Mouse (Mus musculus): ENCODE measurements at regions not wholly inside any gene's neighbourhood (a gene's known extent, or its start where the extent isn't known, plus 50 kb on each side); places are given as distances from the start of the nearest gene placed in this dataset.

DNA sequence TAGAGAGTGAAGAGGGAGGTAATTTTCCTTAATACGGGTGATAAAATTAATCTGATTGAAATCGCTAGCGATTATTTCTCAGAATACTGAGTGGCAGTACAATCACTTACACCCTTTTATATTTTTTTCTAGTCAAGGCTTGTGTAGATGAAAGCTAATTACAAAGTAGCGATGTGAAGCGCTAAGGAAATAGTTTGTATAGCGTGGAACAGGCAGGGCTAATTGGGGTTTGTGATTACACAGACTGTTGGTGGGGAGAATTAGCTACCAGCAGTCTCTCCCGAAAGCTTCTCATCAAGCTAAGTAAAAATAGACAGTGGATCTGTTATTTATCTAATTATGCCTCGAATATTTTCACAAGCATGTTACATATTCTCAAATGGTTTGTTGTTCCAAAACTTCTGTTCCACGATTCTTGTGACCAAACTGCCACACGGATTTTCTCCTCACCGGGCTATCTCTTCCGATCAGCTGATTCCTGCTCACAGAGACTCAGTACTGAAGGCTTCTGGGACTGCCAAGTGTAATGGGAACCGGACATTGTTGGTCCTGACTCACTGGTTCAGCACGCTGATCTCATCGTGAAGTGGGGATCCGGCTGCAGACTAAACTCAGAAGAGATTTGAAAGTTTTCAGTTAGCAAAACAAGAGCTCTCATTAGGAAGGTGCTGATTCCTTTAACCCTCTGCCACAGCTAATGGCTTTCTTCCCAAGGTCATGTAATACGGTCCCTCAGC, 162.5 kb downstream of the Tmem182 start:
- no peak for DNase-seq (ENCODE audit: low read depth, low spot score)
- Histone ChIP-seq H3K79me2 (ENCODE audit: control insufficient read depth, insufficient read depth, low read length, poor library complexity) (no peaks in the 10 kb centered on the region), H3K27ac (ENCODE audit: control insufficient read depth, low read depth, low read length) (no peak overlapping the region), H3K36me3 (ENCODE audit: control insufficient read depth in 1 of 2, insufficient read depth in 2 of 2, low read length in 2 of 2) (no peaks in the 10 kb centered on the region), H3K9ac (ENCODE audit: control insufficient read depth, low read depth, low read length, poor library complexity, severe bottlenecking) (no peak overlapping the region), H3K27me3 (ENCODE audit: control insufficient read depth in 1 of 2, insufficient read depth in 2 of 2, low read length in 2 of 2) (no peaks in the 10 kb centered on the region), H3K4me3 (ENCODE audit: control insufficient read depth in 1 of 2, insufficient read depth in 1 of 2, low read depth in 2 of 2, low read length in 2 of 2) (no peak overlapping the region), H3K4me1 (ENCODE audit: control insufficient read depth in 1 of 2, insufficient read depth in 2 of 2, low read length in 2 of 2) (no peaks in the 10 kb centered on the region), H3K9me3 (replicated peaks; ENCODE audit: insufficient read depth, low read length) (no peaks in the 10 kb centered on the region)
- no peak for TF ChIP-seq CHD2 (IDR thresholded peaks at IDR 0.05; ENCODE audit: low read length)
- TF ChIP-seq ZNF384 (IDR thresholded peaks at IDR 0.05; ENCODE audit: low read depth, low read length), result no peak
- no peak for TF ChIP-seq MAX (IDR thresholded peaks at IDR 0.05; ENCODE audit: low read length)
- no peak for TF ChIP-seq KAT2A (conservative IDR thresholded peaks at IDR 0.05; ENCODE audit: low read depth, low read length)
- no peak for TF ChIP-seq ETS1 (IDR thresholded peaks at IDR 0.05; ENCODE audit: low read depth, low read length)
- no peak for TF ChIP-seq USF1 (IDR thresholded peaks at IDR 0.05; ENCODE audit: low read depth, low read length)
- TF ChIP-seq RCOR1 (IDR thresholded peaks at IDR 0.05; ENCODE audit: low read depth, low read length), result no peak
- TF ChIP-seq UBTF (IDR thresholded peaks at IDR 0.05; ENCODE audit: borderline replicate concordance, insufficient read depth, low read depth, low read length), result no peak
- TF ChIP-seq GATA1 (IDR thresholded peaks at IDR 0.05; ENCODE audit: low read depth, low read length), result no peak
- TF ChIP-seq SIN3A (IDR thresholded peaks at IDR 0.05; ENCODE audit: low read length), result no peak
- TF ChIP-seq NELFE (IDR thresholded peaks at IDR 0.05; ENCODE audit: low read depth, low read length), result no peak
- TF ChIP-seq NRF1 (IDR thresholded peaks at IDR 0.05; ENCODE audit: insufficient read depth, low read depth, low read length, poor library complexity, severe bottlenecking), result no peak
- no peak for TF ChIP-seq EP300 (IDR thresholded peaks at IDR 0.05; ENCODE audit: low read depth in 1 of 2, low read length in 2 of 2)
- no peak for TF ChIP-seq USF2 (IDR thresholded peaks at IDR 0.05; ENCODE audit: borderline replicate concordance in 1 of 2, insufficient read depth in 1 of 2, low read depth in 1 of 2, low read length in 2 of 2)
- no peak for TF ChIP-seq MEF2A (IDR thresholded peaks at IDR 0.05; ENCODE audit: extremely low read depth, insufficient replicate concordance, low read depth, low read length, poor library complexity, severe bottlenecking)
- TF ChIP-seq RAD21 (IDR thresholded peaks at IDR 0.05; ENCODE audit: low read depth, low read length), result no peak
- TF ChIP-seq ELF1 (IDR thresholded peaks at IDR 0.05; ENCODE audit: low read depth, low read length), result no peak
- no peak for TF ChIP-seq MYC (IDR thresholded peaks at IDR 0.05; ENCODE audit: low read depth, low read length)

DNA sequence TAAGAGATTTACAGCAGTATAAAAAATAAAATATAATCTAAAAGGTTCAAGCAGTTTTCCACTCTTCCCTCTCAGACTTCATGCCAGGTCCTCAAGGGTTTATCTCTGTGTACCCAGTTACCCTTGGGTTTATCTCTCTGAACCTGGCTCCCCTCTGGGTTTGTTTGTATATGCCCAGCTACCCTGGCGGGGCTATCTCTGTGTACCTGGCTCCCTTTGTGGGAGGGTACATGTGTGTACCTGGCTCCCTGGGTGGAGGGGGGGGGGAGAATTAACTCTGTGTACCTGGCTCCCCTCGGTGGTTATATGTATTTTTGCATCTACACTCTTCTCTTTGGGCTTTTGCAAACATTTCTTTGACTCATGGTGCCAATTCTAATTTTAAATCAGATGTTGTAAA, 178.4 kb downstream of the Tmem182 start:
- H3K27me3 ChIP-seq (ENCODE audit: control insufficient read depth in 1 of 2, insufficient read depth in 2 of 2, low read length in 2 of 2), result no peaks in the 10 kb centered on the region
- H3K4me3 ChIP-seq (ENCODE audit: control insufficient read depth in 1 of 2, insufficient read depth in 1 of 2, low read depth in 2 of 2, low read length in 2 of 2), result no peak overlapping the region
- DNase-seq (ENCODE audit: low read depth, low spot score), result no peak
- no peaks in the 10 kb centered on the region for H3K9me3 ChIP-seq (replicated peaks; ENCODE audit: insufficient read depth, low read length)
- no peaks in the 10 kb centered on the region for H3K36me3 ChIP-seq (ENCODE audit: control insufficient read depth in 1 of 2, insufficient read depth in 2 of 2, low read length in 2 of 2)
- no peaks in the 10 kb centered on the region for H3K79me2 ChIP-seq (ENCODE audit: control insufficient read depth, insufficient read depth, low read length, poor library complexity)
- TF ChIP-seq ZC3H11A (IDR thresholded peaks at IDR 0.05; ENCODE audit: low read depth, low read length) (no peak), NRF1 (IDR thresholded peaks at IDR 0.05; ENCODE audit: insufficient read depth, low read depth, low read length, poor library complexity, severe bottlenecking) (no peak), TCF12 (IDR thresholded peaks at IDR 0.05; ENCODE audit: low read depth, low read length) (no peak), MYC (IDR thresholded peaks at IDR 0.05; ENCODE audit: low read depth, low read length) (no peak), GABPA (IDR thresholded peaks at IDR 0.05; ENCODE audit: low read depth, low read length) (no peak), ZNF384 (IDR thresholded peaks at IDR 0.05; ENCODE audit: low read depth, low read length) (no peak), POLR2AphosphoS5 (IDR thresholded peaks at IDR 0.05; ENCODE audit: borderline replicate concordance, low read depth, low read length) (no peak), ELF1 (IDR thresholded peaks at IDR 0.05; ENCODE audit: low read depth, low read length) (no peak), UBTF (IDR thresholded peaks at IDR 0.05; ENCODE audit: borderline replicate concordance, insufficient read depth, low read depth, low read length) (no peak), ZKSCAN1 (IDR thresholded peaks at IDR 0.05; ENCODE audit: low read depth, low read length) (no peak), ETS1 (IDR thresholded peaks at IDR 0.05; ENCODE audit: low read depth, low read length) (no peak), MAZ (IDR thresholded peaks at IDR 0.05; ENCODE audit: low read depth, low read length) (no peak), TBP (IDR thresholded peaks at IDR 0.05; ENCODE audit: low read depth, low read length) (no peak), TAL1 (IDR thresholded peaks at IDR 0.05; ENCODE audit: low read length) (no peak), EP300 (IDR thresholded peaks at IDR 0.05; ENCODE audit: low read depth in 1 of 2, low read length in 2 of 2) (no peak), NELFE (IDR thresholded peaks at IDR 0.05; ENCODE audit: low read depth, low read length) (no peak), HCFC1 (IDR thresholded peaks at IDR 0.05; ENCODE audit: low read depth, low read length) (no peak), POLR2A (IDR thresholded peaks at IDR 0.05; ENCODE audit: control insufficient read depth in 1 of 2, insufficient read depth in 1 of 2, low read depth in 1 of 2, low read length in 2 of 2, poor library complexity in 1 of 2) (no peak), GATA1 (IDR thresholded peaks at IDR 0.05; ENCODE audit: low read depth, low read length) (no peak)
- H3K9ac ChIP-seq (ENCODE audit: control insufficient read depth, low read depth, low read length, poor library complexity, severe bottlenecking), result no peak overlapping the region
- H3K27ac ChIP-seq (ENCODE audit: control insufficient read depth, low read depth, low read length), result no peak overlapping the region
- no peaks in the 10 kb centered on the region for H3K4me1 ChIP-seq (ENCODE audit: control insufficient read depth in 1 of 2, insufficient read depth in 2 of 2, low read length in 2 of 2)
